ENCODE assay signal across 21 mouse cellular contexts in genomic region chr4:127194477-127195269, GRCm38 (mm10). TPM values are rescaled to one million over a fixed set of nuclear protein-coding genes. Genes with fewer than 3 reads are reported as not detected.
A peak's percentile ranks its signal among the peaks of the same experiment; 100 is the strongest.
DNase-seq lines count a peak whose midpoint lies in the region; ATAC-seq and TF ChIP-seq lines count a peak whose summit lies in the region.
"Had no signal": no experiment of that assay in that cellular context is flagged by ENCODE, and none has a peak within 500 bp of the region (broad histone marks: within the 10 kb centered on the region; RNA-seq: fewer than 3 reads in every experiment).

No protein-coding gene starts in this region.

- no peak overlapping the region for H3K9ac ChIP-seq in embryonic facial prominence, embryonic 15.5 days
- no peak overlapping the region for H3K9ac ChIP-seq in stomach, embryonic 16.5 days (ENCODE audit: low read length)
- no peak overlapping the region for H3K9ac ChIP-seq in stomach, postnatal 0 days (ENCODE audit: low read length)
- H3K9ac ChIP-seq: forebrain, embryonic 15.5 days; heart, embryonic 12.5 days; neural tube, embryonic 12.5 days had no signal

- no peaks in the 10 kb centered on the region for H3K36me3 ChIP-seq in embryonic facial prominence, embryonic 15.5 days
- no peaks in the 10 kb centered on the region for H3K36me3 ChIP-seq in embryonic facial prominence, embryonic 10.5 days (replicated peaks)
- no peaks in the 10 kb centered on the region for H3K36me3 ChIP-seq in stomach, embryonic 16.5 days (ENCODE audit: control insufficient read depth, insufficient read depth, low read length)
- no peaks in the 10 kb centered on the region for H3K36me3 ChIP-seq in stomach, postnatal 0 days (ENCODE audit: control insufficient read depth, insufficient read depth, low read length)
- H3K36me3 ChIP-seq: forebrain, embryonic 15.5 days; G1E; heart, embryonic 12.5 days; neural tube, embryonic 12.5 days had no signal

- peaks cover 5% of the 10 kb centered on the region; the same call in 1 of the 2 replicates for H3K27me3 ChIP-seq in embryonic facial prominence, embryonic 15.5 days
- H3K27me3 ChIP-seq in embryonic facial prominence, embryonic 10.5 days (replicated peaks; ENCODE audit: low read depth, poor library complexity, severe bottlenecking), result 0 out of 2 replicates have a peak, but pooled peaks cover 6% of the 10 kb centered on the region
- no peaks in the 10 kb centered on the region for H3K27me3 ChIP-seq in stomach, embryonic 16.5 days (ENCODE audit: control insufficient read depth, insufficient read depth, low read length)
- H3K27me3 ChIP-seq in stomach, postnatal 0 days (ENCODE audit: control insufficient read depth, insufficient read depth, low read length), result no peaks in the 10 kb centered on the region
- H3K27me3 ChIP-seq: forebrain, embryonic 15.5 days; neural tube, embryonic 12.5 days had no signal

- no peaks in the 10 kb centered on the region for H3K9me3 ChIP-seq in embryonic facial prominence, embryonic 15.5 days (replicated peaks)
- H3K9me3 ChIP-seq in embryonic facial prominence, embryonic 10.5 days, result no peaks in the 10 kb centered on the region
- no peaks in the 10 kb centered on the region for H3K9me3 ChIP-seq in stomach, embryonic 16.5 days (replicated peaks; ENCODE audit: control insufficient read depth, low read length)
- H3K9me3 ChIP-seq in stomach, postnatal 0 days (ENCODE audit: control insufficient read depth, low read length), result no peaks in the 10 kb centered on the region
- H3K9me3 ChIP-seq: forebrain, embryonic 15.5 days; heart, embryonic 12.5 days; neural tube, embryonic 12.5 days had no signal

- TF ChIP-seq CTCF in stomach, postnatal 0 days (IDR thresholded peaks at IDR 0.05; ENCODE audit: low read depth), result no peak

- WGBS in embryonic facial prominence, embryonic 15.5 days, result 86% methylated on average over 25 of the region's 25 CpGs
- WGBS in embryonic facial prominence, embryonic 10.5 days, result 84% methylated on average over 25 of the region's 25 CpGs
- WGBS in stomach, embryonic 16.5 days, result 81% methylated on average over 25 of the region's 25 CpGs
- 79% methylated on average over 25 of the region's 25 CpGs for WGBS in stomach, postnatal 0 days

- H3K27ac ChIP-seq in embryonic facial prominence, embryonic 15.5 days (replicated peaks), result no peak overlapping the region
- H3K27ac ChIP-seq in embryonic facial prominence, embryonic 10.5 days (replicated peaks), result no peak overlapping the region
- H3K27ac ChIP-seq in stomach, embryonic 16.5 days (ENCODE audit: low read length), result no peak overlapping the region
- no peak overlapping the region for H3K27ac ChIP-seq in stomach, postnatal 0 days (replicated peaks)
- H3K27ac ChIP-seq: neural tube, embryonic 12.5 days had no signal

- no peak for ATAC-seq in cerebellum, adult (ENCODE audit: insufficient number of reproducible peaks, low FRiP score, low TSS enrichment)
- ATAC-seq in embryonic facial prominence, embryonic 15.5 days (ENCODE audit: insufficient number of reproducible peaks, low FRiP score, low TSS enrichment, low read depth), result peak; percentile 17; the same call in 1 of the 2 replicates
- 0 out of 2 replicates have a peak, but pooled peaks have one; percentile 35 for ATAC-seq in stomach, embryonic 16.5 days (ENCODE audit: insufficient read depth, low FRiP score)
- no peak for ATAC-seq in stomach, postnatal 0 days (ENCODE audit: low FRiP score, low TSS enrichment)
- ATAC-seq: CD4-positive, CD25-positive, alpha-beta regulatory T cell, adult 4 months; forebrain, embryonic 15.5 days; intestine, postnatal 0 days had no signal

- no peak overlapping the region for H3K4me3 ChIP-seq in embryonic facial prominence, embryonic 15.5 days (replicated peaks)
- no peak overlapping the region for H3K4me3 ChIP-seq in embryonic facial prominence, embryonic 10.5 days
- H3K4me3 ChIP-seq in stomach, embryonic 16.5 days (replicated peaks; ENCODE audit: low read length), result no peak overlapping the region
- no peak overlapping the region for H3K4me3 ChIP-seq in stomach, postnatal 0 days (ENCODE audit: low read depth, low read length)
- H3K4me3 ChIP-seq: forebrain, embryonic 15.5 days; heart, embryonic 12.5 days; neural tube, embryonic 12.5 days had no signal

- no peaks in the 10 kb centered on the region for H3K4me1 ChIP-seq in embryonic facial prominence, embryonic 15.5 days
- peaks cover 19% of the 10 kb centered on the region for H3K4me1 ChIP-seq in embryonic facial prominence, embryonic 10.5 days
- H3K4me1 ChIP-seq in stomach, embryonic 16.5 days (ENCODE audit: control insufficient read depth, insufficient read depth, low read length), result no peaks in the 10 kb centered on the region
- H3K4me1 ChIP-seq in stomach, postnatal 0 days (replicated peaks; ENCODE audit: control insufficient read depth, insufficient read depth), result no peaks in the 10 kb centered on the region

- no peak for TF ChIP-seq EP300 in stomach, postnatal 0 days (optimal IDR thresholded peaks at IDR 0.05)

- peak; percentile 75 for DNase-seq in cerebellum, adult 11-12 months
- no peak for DNase-seq in embryonic facial prominence, embryonic 10.5 days (ENCODE audit: low spot score)
- no peak for DNase-seq in stomach, postnatal 0 days (ENCODE audit: low spot score)
- no peak for DNase-seq in ovary, adult 18-20 months (ENCODE audit: low spot score)
- no peak for DNase-seq in adrenal gland, postnatal 4 days (ENCODE audit: low spot score in 2 of 2)
- DNase-seq: cerebellum, adult 11 months; heart, postnatal 4 days; layer of hippocampus, postnatal 36 days; lung, adult 18-20 months; lung, postnatal 4 days; thymus, postnatal 25 days had no signal

- H3K4me2 ChIP-seq in embryonic facial prominence, embryonic 15.5 days (replicated peaks), result no peak overlapping the region
- H3K4me2 ChIP-seq in stomach, embryonic 16.5 days (ENCODE audit: low read depth, low read length), result no peak overlapping the region
- no peak overlapping the region for H3K4me2 ChIP-seq in stomach, postnatal 0 days (replicated peaks; ENCODE audit: low read depth)
- H3K4me2 ChIP-seq: forebrain, embryonic 15.5 days; heart, embryonic 12.5 days; neural tube, embryonic 12.5 days had no signal

RNA-seq across cellular contexts. Expression of gene Dlgap3, which starts 25.7 kb away (rescaled TPM):
- polyA plus RNA-seq in embryonic facial prominence, embryonic 15.5 days (2015; fragmentation: Nextera tagmentation; extraction: Ambion mirVana), result 1.7 and 2.0 TPM in 2 replicates
- 0.83 and 0.98 TPM in 2 replicates for polyA plus RNA-seq in embryonic facial prominence, embryonic 10.5 days (2016; fragmentation: Nextera tagmentation; extraction: Ambion mirVana)
- 0.45 and 0.51 TPM in 2 replicates for polyA plus RNA-seq in stomach, embryonic 16.5 days (2015; fragmentation: Nextera tagmentation; extraction: Ambion mirVana)
- 0.45 and 0.47 TPM in 2 replicates for polyA plus RNA-seq in stomach, postnatal 0 days (2015; fragmentation: Nextera tagmentation; extraction: Ambion mirVana)
- 10 to 100 TPM; 14.8 to 16.1 TPM for total RNA-seq in adrenal gland, postnatal 4 days (2021)
- total RNA-seq: liver, adult 2 months had no signal
- polyA plus RNA-seq: CD4-positive, CD25-positive, alpha-beta regulatory T cell, adult 4 months; G1E had no signal

RNA-seq across cellular contexts. Expression of gene Smim12, which starts 48.9 kb away (rescaled TPM):
- polyA plus RNA-seq in embryonic facial prominence, embryonic 15.5 days (2015; fragmentation: Nextera tagmentation; extraction: Ambion mirVana), result 47.5 and 55.4 TPM in 2 replicates
- 73.7 and 80.0 TPM in 2 replicates for polyA plus RNA-seq in embryonic facial prominence, embryonic 10.5 days (2016; fragmentation: Nextera tagmentation; extraction: Ambion mirVana)
- polyA plus RNA-seq in stomach, embryonic 16.5 days (2015; fragmentation: Nextera tagmentation; extraction: Ambion mirVana), result 56.2 and 56.4 TPM in 2 replicates
- 37.7 and 41.1 TPM in 2 replicates for polyA plus RNA-seq in stomach, postnatal 0 days (2015; fragmentation: Nextera tagmentation; extraction: Ambion mirVana)
- 10 to 100 TPM; 36.9 to 40.2 TPM for total RNA-seq in adrenal gland, postnatal 4 days (2021)

Comparison
In these comparisons a context has a peak if more than half of its experiments do, and no peak if none do; other contexts are left out.
1. ATAC-seq: peak in embryonic facial prominence, embryonic 15.5 days (single experiment) and stomach, embryonic 16.5 days (single experiment); none in cerebellum, adult (single experiment) and stomach, postnatal 0 days (single experiment).